Mouse (Mus musculus) embryonic fibroblast, embryonic 13.5 days (primary cell): ENCODE results near the gene Gpr174. TPM values are rescaled to one million over a fixed set of nuclear protein-coding genes. Genes with fewer than 3 reads are reported as not detected.

Experiments
- H3K27ac ChIP-seq: 2 replicates; pipeline ENCODE4 v1.5.1; 2012; ENCODE audit warnings: low read length, control low read depth, inconsistent platforms; ENCODE audit not compliant: insufficient read depth
- H3K4me1 ChIP-seq: 2 replicates; pipeline ENCODE4 v1.6.1; 2011; ENCODE audit warnings: low read length; ENCODE audit not compliant: control insufficient read depth, insufficient read depth
- H3K4me3 ChIP-seq: 2 replicates; pipeline ENCODE4 v1.5.1; 2011; ENCODE audit warnings: mild to moderate bottlenecking, control low read depth, low read length; ENCODE audit not compliant: insufficient read depth
- CTCF ChIP-seq: IDR thresholded peaks from 2 replicates; pipeline ENCODE4 v1.5.1; 2011; ENCODE audit warnings: mild to moderate bottlenecking, control low read depth, low read length, moderate library complexity, borderline replicate concordance; ENCODE audit not compliant: insufficient read depth
- POLR2A ChIP-seq: IDR thresholded peaks from 2 replicates; pipeline ENCODE4 v1.6.1; 2011; ENCODE audit warnings: low read depth, mild to moderate bottlenecking, control low read depth, low read length, moderate library complexity
- polyA plus RNA-seq: library from polyadenylated mRNA; stranded (reverse); fragments of >200 nt; gene quantifications from 2 replicates; pipeline ENCODE4 v1.2.4, GENCODE M21; 2011; ENCODE audit warnings: low read depth; ENCODE audit not compliant: missing spikeins, insufficient read length

Gene Gpr174
- polyA plus RNA-seq, 1 experiment: not detected

DNA sequence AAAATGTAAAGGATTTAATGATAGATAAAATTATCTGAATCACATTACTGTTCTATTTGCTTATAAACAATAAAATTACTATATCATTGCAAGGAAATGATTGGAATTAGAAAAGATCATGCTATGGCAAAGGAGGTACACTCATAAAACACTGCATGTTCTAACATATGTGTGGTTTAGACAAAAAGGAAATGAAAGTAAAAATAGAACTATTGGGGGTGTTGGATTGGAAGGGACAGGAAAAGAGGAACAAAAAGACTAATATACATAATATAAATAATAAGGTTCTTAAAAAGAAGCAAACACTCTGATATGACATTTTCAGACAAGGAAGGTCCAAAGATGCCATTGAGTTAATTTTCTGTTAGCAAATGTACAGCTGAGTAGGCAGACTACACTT lies 43.1 kb downstream of the Gpr174 start:
- H3K27ac ChIP-seq: no peak overlapping the region
- no peak for TF ChIP-seq POLR2A
- TF ChIP-seq CTCF: no peak
- H3K4me3 ChIP-seq: no peak overlapping the region
- no peaks in the 10 kb centered on the region for H3K4me1 ChIP-seq

DNA sequence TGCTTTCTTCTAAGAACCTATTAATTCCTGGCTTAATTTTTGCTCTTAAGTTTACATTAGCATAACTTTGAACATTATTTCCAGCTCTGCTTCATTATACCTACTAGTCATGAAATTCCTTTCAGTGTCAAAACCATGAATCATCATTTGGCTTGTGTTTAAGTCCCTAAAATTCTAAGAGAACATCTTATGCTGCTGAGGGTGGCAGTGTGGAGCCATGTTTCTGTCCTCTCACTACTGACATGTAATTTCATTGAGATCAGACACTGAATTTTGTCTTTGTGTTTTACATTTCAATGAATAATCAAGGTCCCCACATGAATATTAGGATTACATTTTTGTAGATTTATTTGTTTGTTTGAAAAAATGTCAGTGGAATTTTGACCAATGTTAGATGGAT lies 50.8 kb downstream of the Gpr174 start:
- Histone ChIP-seq H3K27ac (no peak overlapping the region), H3K4me1 (no peaks in the 10 kb centered on the region), H3K4me3 (no peak overlapping the region)
- TF ChIP-seq POLR2A (no peak), CTCF (no peak)

DNA sequence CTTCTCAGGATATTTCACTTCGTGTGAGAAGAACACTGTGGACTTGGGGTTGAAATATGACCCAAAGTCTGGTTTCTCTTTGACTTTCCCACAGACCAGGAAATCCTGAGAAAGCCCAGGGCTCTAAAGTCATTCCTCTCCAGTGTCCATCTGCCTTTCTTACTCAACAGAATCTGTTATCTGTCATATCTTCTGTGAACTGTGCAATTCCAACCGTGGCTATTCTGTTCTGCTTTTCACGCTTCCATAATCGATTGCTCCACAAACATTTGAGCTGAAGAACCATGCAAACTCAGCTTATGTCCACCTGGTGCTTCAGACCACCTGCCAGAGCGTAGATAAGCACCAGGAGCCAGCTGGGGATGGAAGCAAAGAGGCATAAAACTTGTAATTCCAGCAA lies 56.9 kb downstream of the Gpr174 start:
- no peak overlapping the region for H3K4me3 ChIP-seq
- H3K27ac ChIP-seq: no peak overlapping the region
- TF ChIP-seq CTCF (no peak), POLR2A (no peak)
- no peaks in the 10 kb centered on the region for H3K4me1 ChIP-seq

DNA sequence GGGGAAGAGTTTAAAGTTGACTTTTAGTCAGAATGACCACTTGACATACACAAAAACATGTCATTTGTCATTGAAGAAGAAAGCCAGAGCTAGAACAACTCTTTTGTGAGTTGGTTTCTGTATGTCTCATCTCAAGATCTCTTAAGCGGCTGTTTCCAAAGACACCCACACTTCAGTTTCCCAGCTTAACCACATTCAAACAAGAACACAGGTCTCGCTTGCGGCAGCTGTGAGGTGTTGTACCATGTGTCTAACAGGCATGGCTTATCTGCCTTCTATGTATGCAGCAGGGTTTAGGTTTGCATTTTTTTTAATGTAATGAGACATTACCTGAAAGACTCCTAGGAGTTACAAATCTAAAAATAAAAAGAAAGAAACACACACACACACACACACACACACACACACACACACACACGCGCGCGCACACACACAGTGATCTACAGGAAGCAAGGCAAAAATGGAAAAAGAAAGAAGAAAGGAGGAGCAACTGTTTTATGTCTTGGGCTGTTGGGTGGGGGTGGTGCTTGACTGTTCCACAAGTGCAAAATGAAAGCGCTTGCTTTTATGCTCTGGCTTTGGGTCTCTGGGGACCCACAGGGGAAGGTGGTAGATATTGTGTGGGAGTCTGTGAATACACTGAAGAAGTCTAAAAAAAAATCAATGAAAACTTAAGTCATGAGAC lies 70.2 kb downstream of the Gpr174 start:
- TF ChIP-seq POLR2A (no peak), CTCF (no peak)
- H3K4me3 ChIP-seq: no peak overlapping the region
- no peaks in the 10 kb centered on the region for H3K4me1 ChIP-seq
- H3K27ac ChIP-seq: no peak overlapping the region

DNA sequence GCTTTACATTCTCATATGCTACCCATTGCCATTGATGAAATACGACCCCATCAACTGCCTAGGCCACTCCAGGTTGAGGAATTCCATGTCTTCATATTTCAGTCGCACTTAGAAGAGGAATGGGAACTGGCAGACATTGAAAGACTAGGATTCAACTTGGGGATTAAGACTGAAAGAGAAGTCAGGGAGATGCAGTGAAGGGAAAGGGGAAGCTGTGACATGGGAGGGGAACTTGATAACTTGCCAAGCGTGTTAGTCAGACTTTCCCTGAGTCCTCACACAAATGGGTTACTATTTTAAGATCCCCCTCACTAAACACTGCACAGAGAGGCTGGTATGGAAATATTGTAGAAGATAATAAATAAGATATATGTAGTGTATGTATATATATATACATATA lies 74.2 kb downstream of the Gpr174 start:
- no peak overlapping the region for H3K27ac ChIP-seq
- TF ChIP-seq POLR2A (no peak), CTCF (no peak)
- H3K4me1 ChIP-seq: no peaks in the 10 kb centered on the region
- H3K4me3 ChIP-seq: no peak overlapping the region

DNA sequence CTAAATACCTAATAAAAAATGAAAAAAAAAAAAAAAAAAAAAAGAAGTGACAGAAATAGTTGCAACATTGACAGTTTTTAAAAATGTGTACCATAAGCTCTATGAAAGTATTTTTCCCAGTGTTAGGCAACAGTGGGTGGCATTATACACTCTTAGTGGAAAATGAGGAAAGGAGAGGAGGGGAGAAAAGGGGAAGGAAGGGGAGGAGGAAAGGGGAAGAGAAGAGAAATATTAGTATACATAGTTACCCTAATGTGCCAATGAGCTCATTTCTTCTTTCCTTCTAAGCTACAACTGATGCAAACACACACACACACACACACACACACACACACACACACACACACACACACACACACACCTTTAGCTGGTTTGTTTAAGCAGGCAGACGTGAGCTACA lies 80.9 kb downstream of the Gpr174 start:
- no peak overlapping the region for H3K27ac ChIP-seq
- H3K4me3 ChIP-seq: no peak overlapping the region
- TF ChIP-seq POLR2A (no peak), CTCF (no peak)
- H3K4me1 ChIP-seq: no peaks in the 10 kb centered on the region

DNA sequence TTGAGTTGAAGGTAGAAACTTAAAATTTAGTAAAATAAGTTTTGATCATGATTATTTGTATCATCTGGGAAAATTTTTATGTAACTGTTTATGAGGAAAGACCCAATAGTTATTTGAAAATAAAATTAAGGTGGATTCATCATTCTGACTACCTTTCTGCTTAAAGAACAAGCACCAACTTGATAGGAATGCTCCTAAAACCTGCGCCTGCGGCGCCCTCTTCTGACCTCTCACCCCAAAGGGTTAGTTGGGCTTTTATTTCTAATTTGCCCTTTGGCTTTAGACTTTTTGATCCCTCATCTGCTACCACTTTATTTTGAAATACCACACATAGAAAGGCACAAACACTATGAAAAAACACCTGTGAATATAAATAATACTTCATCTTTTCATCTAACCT lies 86.3 kb downstream of the Gpr174 start:
- TF ChIP-seq POLR2A (no peak), CTCF (no peak)
- Histone ChIP-seq H3K4me1 (no peaks in the 10 kb centered on the region), H3K27ac (no peak overlapping the region), H3K4me3 (no peak overlapping the region)

Other genes with a start within 250 kb of the Gpr174 start
- 0.21 TPM in 1 of 2 replicates, not detected in the other for gene P2ry10, start 167.4 kb upstream of the Gpr174 start, polyA plus RNA-seq
- 3.9 and 4.2 TPM in 2 replicates for gene P2ry10b, start 107.0 kb upstream of the Gpr174 start, polyA plus RNA-seq
- gene Itm2a, start 147.5 kb downstream of the Gpr174 start, polyA plus RNA-seq: 145 and 501 TPM in 2 replicates